Mouse (Mus musculus) hindbrain, embryonic 16.5 days (tissue): ENCODE data around the gene Shroom3. TPM values are rescaled to one million over a fixed set of nuclear protein-coding genes. Genes with fewer than 3 reads are reported as not detected.

Experiments used
- ATAC-seq: fragments of 200-750 bp; cut with Nextera tagmentation; 2 replicates; pipeline ENCODE4 v1.8.0; 2017; ENCODE audit warnings: moderate TSS enrichment, moderate library complexity
- H3K27ac ChIP-seq: fragments of 300-500 bp; sonication (generic); 2 replicates; pipeline ENCODE4 v1.5.1; 2014; ENCODE audit warnings: low read depth, mild to moderate bottlenecking, control low read depth, low read length, moderate library complexity
- H3K27me3 ChIP-seq: fragments of 300-500 bp; sonication (generic); replicated peaks from 2 replicates; pipeline ENCODE4 v1.6.1; 2014; ENCODE audit warnings: low read length; ENCODE audit not compliant: control insufficient read depth, insufficient read depth
- H3K36me3 ChIP-seq: fragments of 300-500 bp; sonication (generic); 2 replicates; pipeline ENCODE4 v1.6.1; 2014; ENCODE audit warnings: mild to moderate bottlenecking, low read length, moderate library complexity, mixed read lengths; ENCODE audit not compliant: control insufficient read depth, insufficient read depth
- H3K4me1 ChIP-seq: fragments of 300-500 bp; sonication (generic); 2 replicates; pipeline ENCODE4 v1.6.1; 2014; ENCODE audit warnings: low read depth, low read length; ENCODE audit not compliant: control insufficient read depth, insufficient read depth
- H3K4me2 ChIP-seq: fragments of 300-500 bp; sonication (generic); 2 replicates; pipeline ENCODE4 v1.6.1; 2014; ENCODE audit warnings: mild to moderate bottlenecking, low read length, control low read depth, moderate library complexity
- H3K4me3 ChIP-seq: fragments of 300-500 bp; sonication (generic); 2 replicates; pipeline ENCODE4 v1.5.1; 2014; ENCODE audit warnings: mild to moderate bottlenecking, low read length, control low read depth, moderate library complexity
- H3K9ac ChIP-seq: fragments of 300-500 bp; sonication (generic); 2 replicates; pipeline ENCODE4 v1.6.1; 2014; ENCODE audit warnings: low read depth, mild to moderate bottlenecking, control low read depth, low read length, moderate library complexity
- H3K9me3 ChIP-seq: fragments of 300-500 bp; sonication (generic); 2 replicates; pipeline ENCODE4 v1.6.1; 2014; ENCODE audit warnings: mild to moderate bottlenecking, low read length, moderate library complexity; ENCODE audit not compliant: control insufficient read depth
- WGBS: fragments of 180-500 bp; shearing (Covaris S2); extraction: QIAGEN DNeasy Blood & Tissue Kit; methylation state at CpG from one replicate; pipeline ENCODE4 v1.1.7; 2014; 5-methylcytosine and 5-hydroxymethylcytosine counted together
- polyA plus RNA-seq: library from polyadenylated mRNA; unstranded; fragments of >200 nt; fragmentation: Nextera tagmentation; extraction: Ambion mirVana; gene quantifications from 2 replicates; pipeline ENCODE4 v1.2.1, GENCODE M21; 2015

The Shroom3 gene
- polyA plus RNA-seq, 1 experiment from 2014 or later: 1.4 TPM

DNA sequence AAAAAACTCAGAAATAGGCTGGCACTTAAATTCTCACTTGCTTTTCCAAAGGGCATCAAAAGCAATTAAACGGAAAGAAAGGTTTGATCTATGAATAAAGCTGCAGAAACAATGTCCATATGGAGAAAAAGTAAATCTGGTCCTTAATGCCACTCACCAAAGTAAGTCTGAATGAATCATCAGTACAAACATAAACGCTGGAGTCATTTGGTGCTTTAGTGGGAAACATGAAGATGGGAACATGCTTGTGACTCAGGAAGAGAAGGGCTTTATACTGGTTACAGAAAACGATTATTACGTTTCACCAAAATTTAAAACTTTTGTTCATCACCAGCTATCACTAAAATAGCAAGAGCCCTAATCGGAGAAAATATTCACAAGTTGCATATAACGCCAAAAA is 297.2 kb downstream of the Shroom3 start:
- no peak for ATAC-seq
- Histone ChIP-seq H3K9me3 (no peaks in the 10 kb centered on the region), H3K9ac (no peak overlapping the region), H3K27me3 (no peaks in the 10 kb centered on the region), H3K27ac (no peak overlapping the region), H3K36me3 (no peaks in the 10 kb centered on the region), H3K4me2 (no peak overlapping the region), H3K4me1 (no peaks in the 10 kb centered on the region), H3K4me3 (no peak overlapping the region)
- 90% methylated on average over 6 of the region's 6 CpGs for WGBS

DNA sequence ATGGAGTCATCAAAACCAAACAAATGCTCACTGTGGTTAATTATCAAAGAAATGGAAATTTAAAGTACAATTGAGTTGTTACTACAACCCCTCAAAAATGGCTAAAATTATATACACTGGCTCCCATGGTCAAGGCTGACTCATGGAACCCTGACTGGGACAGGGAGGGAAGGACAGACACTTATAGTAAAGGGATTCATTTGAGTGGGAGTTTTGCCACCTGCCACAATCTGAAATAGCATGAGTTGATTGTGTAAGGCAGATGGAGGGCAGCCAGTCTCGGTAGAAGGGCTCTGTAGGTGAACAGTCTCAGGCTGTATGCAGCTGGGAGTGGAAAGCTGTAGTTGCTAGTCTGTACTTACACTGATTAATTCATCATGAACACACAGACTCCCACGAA is 297.6 kb downstream of the Shroom3 start:
- Histone ChIP-seq H3K4me3 (no peak overlapping the region), H3K27ac (no peak overlapping the region), H3K27me3 (no peaks in the 10 kb centered on the region), H3K9me3 (no peaks in the 10 kb centered on the region), H3K4me2 (no peak overlapping the region), H3K4me1 (no peaks in the 10 kb centered on the region), H3K36me3 (no peaks in the 10 kb centered on the region), H3K9ac (no peak overlapping the region)
- WGBS: 79% methylated on average over 2 of the region's 2 CpGs
- no peak for ATAC-seq

DNA sequence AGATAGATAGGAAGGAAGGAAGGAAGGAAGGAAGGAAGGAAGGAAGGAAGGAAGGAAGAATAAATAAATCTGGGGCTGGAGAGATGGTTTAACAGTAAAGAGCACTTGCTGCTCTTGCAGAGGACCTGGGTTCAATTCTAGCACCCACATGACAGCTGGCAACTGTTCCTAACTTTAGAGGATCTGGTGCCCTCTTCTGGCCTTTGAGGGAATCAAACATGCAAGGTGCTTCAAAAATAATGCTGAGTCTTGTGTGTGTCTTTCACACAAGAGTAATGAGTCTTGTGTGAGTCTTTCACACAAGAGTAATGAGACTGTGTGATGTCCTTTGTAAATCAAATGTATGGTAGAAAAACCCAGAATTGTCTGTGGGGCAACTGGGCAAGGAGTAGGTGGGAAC is 299.4 kb downstream of the Shroom3 start:
- no peak for ATAC-seq
- Histone ChIP-seq H3K27ac (no peak overlapping the region), H3K9ac (no peak overlapping the region), H3K9me3 (no peaks in the 10 kb centered on the region), H3K4me1 (no peaks in the 10 kb centered on the region), H3K4me3 (no peak overlapping the region), H3K36me3 (no peaks in the 10 kb centered on the region), H3K27me3 (no peaks in the 10 kb centered on the region), H3K4me2 (no peak overlapping the region)

DNA sequence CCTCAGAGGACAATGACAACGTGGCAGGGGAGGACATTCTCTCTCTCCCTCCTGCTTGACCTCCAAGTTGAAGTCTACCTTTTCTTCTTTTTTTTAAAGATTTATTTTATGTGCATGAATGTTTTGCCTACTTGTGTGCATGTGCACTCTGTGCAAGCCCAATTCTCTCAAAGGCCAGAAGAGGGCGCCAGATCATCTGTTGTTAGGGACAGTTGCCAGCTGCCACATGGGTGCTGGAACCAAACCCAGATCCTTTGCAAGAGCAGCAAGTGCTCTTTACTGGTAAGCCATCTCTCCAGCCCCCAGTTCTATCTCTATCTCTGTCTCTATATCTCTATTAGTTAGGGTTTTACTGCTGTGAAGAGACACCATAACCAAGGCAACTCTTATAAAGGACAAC is 300.7 kb downstream of the Shroom3 start:
- WGBS: 34% methylated on average over 2 of the region's 2 CpGs
- H3K27ac ChIP-seq: no peak overlapping the region
- no peaks in the 10 kb centered on the region; the same call in 1 of the 2 replicates for H3K4me1 ChIP-seq
- H3K4me3 ChIP-seq: no peak overlapping the region
- H3K36me3 ChIP-seq: no peaks in the 10 kb centered on the region
- no peak for ATAC-seq
- H3K27me3 ChIP-seq: no peaks in the 10 kb centered on the region
- H3K9me3 ChIP-seq: no peaks in the 10 kb centered on the region
- no peak overlapping the region for H3K9ac ChIP-seq
- H3K4me2 ChIP-seq: no peak overlapping the region

DNA sequence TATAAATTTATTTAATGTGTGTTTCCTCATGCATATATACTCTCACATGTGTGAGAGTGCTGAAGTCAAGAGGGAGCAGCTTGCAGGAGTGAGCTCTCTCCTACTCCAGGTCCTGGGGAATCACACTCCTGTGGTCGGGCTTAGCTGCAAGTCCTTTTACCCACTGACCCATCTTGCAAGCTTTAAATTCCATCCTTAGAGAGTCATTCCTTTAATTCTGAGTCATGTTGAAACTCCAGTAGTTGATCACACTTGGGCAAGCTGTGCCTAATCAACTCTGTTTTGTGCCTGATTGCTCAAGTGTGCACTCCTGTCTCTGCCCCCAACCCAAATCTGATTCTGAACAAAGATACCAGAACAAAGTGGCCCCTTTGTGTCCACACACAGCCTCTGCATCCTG is 301.5 kb downstream of the Shroom3 start:
- no peak overlapping the region for H3K27ac ChIP-seq
- WGBS: 17% methylated on average over 1 of the region's 1 CpGs
- no peak overlapping the region for H3K4me3 ChIP-seq
- H3K4me2 ChIP-seq: no peak overlapping the region
- no peaks in the 10 kb centered on the region for H3K9me3 ChIP-seq
- H3K36me3 ChIP-seq: no peaks in the 10 kb centered on the region
- ATAC-seq: no peak
- H3K4me1 ChIP-seq: no peaks in the 10 kb centered on the region; the same call in 1 of the 2 replicates
- no peak overlapping the region for H3K9ac ChIP-seq
- no peaks in the 10 kb centered on the region for H3K27me3 ChIP-seq

DNA sequence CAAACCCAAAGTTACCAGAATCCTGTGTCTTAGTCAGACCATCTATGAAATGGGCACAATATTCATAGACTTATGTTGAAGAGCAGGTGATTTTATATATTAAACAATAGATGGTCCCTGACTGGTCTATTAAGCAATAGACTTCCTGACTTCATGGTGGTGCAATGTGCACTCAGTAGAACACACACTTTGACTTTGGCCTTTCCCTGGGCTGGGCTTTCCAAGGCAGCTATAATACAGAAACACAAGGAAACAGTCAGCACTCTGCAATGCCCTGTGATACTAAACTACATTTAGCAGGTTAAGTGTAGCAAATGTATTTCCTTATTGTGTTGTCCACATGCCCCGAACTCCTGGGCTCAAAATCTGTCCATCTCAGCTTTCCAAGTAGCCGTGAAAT is 302.2 kb downstream of the Shroom3 start:
- Histone ChIP-seq H3K9me3 (no peaks in the 10 kb centered on the region), H3K4me3 (no peak overlapping the region), H3K27me3 (no peaks in the 10 kb centered on the region), H3K4me2 (no peak overlapping the region), H3K36me3 (no peaks in the 10 kb centered on the region), H3K9ac (no peak overlapping the region), H3K4me1 (no peaks in the 10 kb centered on the region; the same call in 1 of the 2 replicates), H3K27ac (no peak overlapping the region)
- 90% methylated on average over 2 of the region's 2 CpGs for WGBS
- ATAC-seq: no peak

DNA sequence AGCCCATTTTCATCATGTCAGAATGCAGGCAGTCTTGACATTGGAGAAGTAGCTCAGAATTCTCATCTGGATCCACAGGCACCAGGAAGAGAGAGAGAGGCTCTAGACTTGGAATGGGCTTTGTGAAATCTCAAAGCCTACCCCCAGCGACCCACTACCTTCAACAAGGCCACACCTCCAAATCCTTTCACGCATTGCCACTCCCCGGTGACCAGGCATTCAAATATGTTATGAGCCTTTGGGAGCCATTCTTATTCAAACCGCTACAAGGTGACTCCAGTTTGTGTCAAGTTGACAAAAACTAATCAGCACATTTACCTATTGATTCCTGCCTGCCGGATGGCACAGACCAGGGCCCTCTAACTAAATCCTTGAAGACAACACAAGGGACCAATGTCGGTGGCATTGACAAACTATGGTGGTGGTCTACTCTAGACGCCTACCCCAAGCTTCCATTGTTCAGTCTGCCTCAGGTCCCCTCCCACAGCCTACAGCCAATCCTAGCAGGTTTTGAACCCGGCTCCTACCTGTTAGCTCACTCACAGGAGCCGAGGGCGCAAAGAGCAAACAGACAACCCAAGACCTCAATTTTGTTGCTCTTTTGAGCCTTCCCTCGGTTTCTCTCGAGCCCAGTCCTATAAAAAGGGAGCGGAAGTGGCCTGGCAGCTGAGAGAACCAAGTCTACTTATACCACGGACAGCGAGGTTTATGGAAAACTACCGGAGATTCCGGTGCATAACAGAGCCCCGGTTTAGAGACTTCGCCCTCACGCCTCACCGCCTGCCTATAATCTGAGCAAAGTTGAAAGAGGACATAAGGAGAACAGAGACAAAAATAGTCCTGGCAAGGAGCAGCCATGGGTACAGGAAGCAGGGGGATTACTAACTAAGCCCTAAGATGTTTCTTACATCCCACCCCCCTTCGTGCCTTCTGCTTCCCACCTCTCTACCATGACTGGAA is 303.7 kb downstream of the Shroom3 start:
- Histone ChIP-seq H3K36me3 (no peaks in the 10 kb centered on the region), H3K4me2 (no peak overlapping the region), H3K27me3 (no peaks in the 10 kb centered on the region), H3K4me3 (no peak overlapping the region), H3K27ac (no peak overlapping the region), H3K4me1 (no peaks in the 10 kb centered on the region; the same call in 1 of the 2 replicates), H3K9me3 (no peaks in the 10 kb centered on the region), H3K9ac (no peak overlapping the region)
- WGBS: 89% methylated on average over 22 of the region's 22 CpGs
- no peak for ATAC-seq

DNA sequence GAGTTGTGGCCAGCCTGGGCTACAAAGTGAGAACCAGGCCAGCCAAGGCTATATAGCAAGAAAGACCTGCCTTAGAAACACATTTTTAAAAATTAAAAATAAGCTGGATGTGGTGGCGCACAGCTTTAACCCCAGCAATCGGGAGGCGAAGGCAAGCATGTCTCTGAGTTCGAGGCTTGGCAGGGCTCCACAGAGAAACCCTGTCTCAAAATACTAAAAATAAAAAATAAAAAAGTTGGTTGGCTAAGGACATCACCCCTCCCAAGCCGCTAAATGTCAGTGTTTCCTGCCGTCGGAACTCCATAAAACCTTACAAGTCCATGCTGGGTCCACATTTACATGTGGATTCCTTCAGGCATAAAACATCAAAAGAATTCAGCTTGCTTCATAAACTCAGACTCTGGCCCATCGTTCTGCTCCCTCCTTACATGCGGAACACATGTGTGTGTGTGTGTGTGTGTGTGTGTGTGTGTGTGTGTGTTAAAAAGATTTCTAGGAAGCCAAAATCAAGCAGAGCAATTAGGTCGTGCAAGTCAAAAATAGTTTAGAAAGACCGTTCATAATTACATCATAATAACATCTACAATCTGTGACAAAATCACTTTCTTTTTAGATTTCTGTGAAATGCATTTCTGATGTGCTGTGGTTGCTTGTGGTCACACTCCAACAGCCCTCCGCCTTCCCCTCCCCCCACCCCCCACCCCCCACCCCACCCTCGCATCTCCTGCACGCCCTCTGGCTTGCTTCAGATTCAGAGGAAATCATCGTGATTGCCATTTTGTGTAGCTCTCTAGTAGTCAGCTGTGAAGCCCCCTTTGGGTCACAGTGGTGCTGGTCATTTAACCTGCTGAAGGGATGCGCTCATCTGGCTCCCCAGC is 304.9 kb downstream of the Shroom3 start:
- H3K9ac ChIP-seq: no peak overlapping the region
- H3K36me3 ChIP-seq: no peaks in the 10 kb centered on the region
- WGBS: 49% methylated on average over 16 of the region's 16 CpGs
- no peak overlapping the region for H3K4me3 ChIP-seq
- no peaks in the 10 kb centered on the region for H3K9me3 ChIP-seq
- H3K4me2 ChIP-seq: peak overlapping the region; percentile 9
- ATAC-seq: peak; percentile 81
- no peaks in the 10 kb centered on the region; the same call in 1 of the 2 replicates for H3K4me1 ChIP-seq
- no peaks in the 10 kb centered on the region for H3K27me3 ChIP-seq
- H3K27ac ChIP-seq: peak overlapping the region; percentile 33

DNA sequence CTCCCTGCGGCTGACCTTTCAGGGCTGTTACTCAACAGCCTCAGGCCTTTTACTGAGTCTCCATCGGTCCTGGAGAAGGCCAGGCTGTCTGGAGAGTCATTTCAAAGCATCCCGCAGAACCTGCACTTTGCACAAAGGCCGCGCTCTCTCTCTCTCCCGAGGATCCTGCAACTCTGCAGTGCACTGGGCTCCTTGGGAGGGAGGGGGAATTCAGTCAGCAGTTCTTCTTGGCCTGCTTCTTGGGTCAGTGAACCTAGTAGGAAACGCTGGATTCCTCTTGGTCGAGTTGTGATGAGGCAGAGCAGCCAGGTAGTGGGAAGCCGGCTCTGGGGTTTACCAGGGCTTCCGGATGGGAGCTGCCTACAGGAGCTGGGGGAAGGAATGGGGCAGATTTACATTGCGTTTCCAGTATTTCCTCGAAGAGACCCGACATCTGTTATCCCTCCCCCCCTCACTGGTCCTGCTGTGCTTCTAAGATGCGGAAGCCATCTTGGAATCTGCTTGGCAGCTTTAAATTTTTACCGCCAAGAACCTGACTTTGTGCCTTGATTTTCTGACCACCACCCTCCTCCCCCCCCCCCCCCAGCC is 305.6 kb downstream of the Shroom3 start:
- no peaks in the 10 kb centered on the region; the same call in 1 of the 2 replicates for H3K4me1 ChIP-seq
- H3K36me3 ChIP-seq: no peaks in the 10 kb centered on the region
- H3K27me3 ChIP-seq: no peaks in the 10 kb centered on the region
- H3K9me3 ChIP-seq: no peaks in the 10 kb centered on the region
- peak overlapping the region; percentile 9 for H3K4me2 ChIP-seq
- H3K9ac ChIP-seq: no peak overlapping the region
- 28% methylated on average over 15 of the region's 15 CpGs for WGBS
- no peak overlapping the region for H3K4me3 ChIP-seq
- ATAC-seq: peak; percentile 68
- peak overlapping the region; percentile 33 for H3K27ac ChIP-seq
